ENCODE assay signal across 14 mouse cellular contexts in genomic region chr6:93802390-93802789, GRCm38 (mm10).
DNase-seq lines count a peak whose midpoint lies in the region.
"Had no signal": no experiment of that assay in that cellular context is flagged by ENCODE, and none has a peak within 500 bp of the region (broad histone marks: within the 10 kb centered on the region; RNA-seq: fewer than 3 reads in every experiment).

No protein-coding gene starts in this region.

- no peaks in the 10 kb centered on the region for H3K36me3 ChIP-seq in heart, embryonic 10.5 days
- H3K36me3 ChIP-seq: G1E; limb, embryonic 15.5 days had no signal

- no peaks in the 10 kb centered on the region for H3K27me3 ChIP-seq in heart, embryonic 10.5 days (ENCODE audit: insufficient read depth, poor library complexity, severe bottlenecking)
- H3K27me3 ChIP-seq: limb, embryonic 15.5 days had no signal

- DNase-seq in adrenal gland, postnatal 10 days = peak; percentile 13
- no peak for DNase-seq in adrenal gland, adult 2 months
- DNase-seq in kidney, postnatal 10 days = peak; percentile 11
- no peak for DNase-seq in kidney, adult 18-20 months
- no peak for DNase-seq in heart, embryonic 10.5 days (ENCODE audit: low spot score)
- peak; percentile 12 for DNase-seq in lung, postnatal 14 days
- no peak for DNase-seq in T-cell, adult 2 months (ENCODE audit: low spot score)
- no peak for DNase-seq in cerebellum, postnatal 14 days
- DNase-seq: adrenal gland, postnatal 25 days; cerebellum, adult 9-11 months; layer of hippocampus, postnatal 36 days had no signal

- WGBS in heart, embryonic 10.5 days = 8% methylated on average over 4 of the region's 4 CpGs

- H3K4me1 ChIP-seq in heart, embryonic 10.5 days = peaks cover 22% of the 10 kb centered on the region

- peak overlapping the region; percentile 8; the same call in 1 of the 2 replicates for H3K4me3 ChIP-seq in heart, embryonic 10.5 days
- H3K4me3 ChIP-seq: erythroblast, embryonic 14.5 days; limb, embryonic 15.5 days had no signal

- no peak overlapping the region for H3K27ac ChIP-seq in heart, embryonic 10.5 days
- H3K27ac ChIP-seq: limb, embryonic 15.5 days had no signal

- H3K9me3 ChIP-seq in heart, embryonic 10.5 days = no peaks in the 10 kb centered on the region
- H3K9me3 ChIP-seq: limb, embryonic 15.5 days had no signal

Comparison
In these comparisons a context has a peak if more than half of its experiments do, and no peak if none do; other contexts are left out.
1. DNase-seq: peak in adrenal gland, postnatal 10 days (single experiment), kidney, postnatal 10 days (single experiment) and lung, postnatal 14 days (single experiment); none in adrenal gland, adult 2 months (single experiment), kidney, adult 18-20 months (single experiment), heart, embryonic 10.5 days (single experiment), T-cell, adult 2 months (single experiment) and cerebellum, postnatal 14 days (0 of 2).